Mouse (Mus musculus) left cerebral cortex, postnatal 36 days (tissue): Measurements from ENCODE around the gene Rhov. TPM values are rescaled to one million over a fixed set of nuclear protein-coding genes. Genes with fewer than 3 reads are reported as not detected.

Experiments used
- DNase-seq, 2 experiments: peaks; one replicate each; pipeline ENCODE4 v3.0.0; 2021 to 2022; ENCODE audit warnings: low spot score in 2 of 2, mixed read lengths in 1 of 2
- intact Hi-C: fragments of 180-260 bp; cut with DNase I; formaldehyde crosslinking; loops from one replicate; pipeline ENCODE4 v1.15.1; 2025
- total RNA-seq, 2 experiments: library from RNA; stranded (reverse); gene quantifications; 2 replicates each; pipeline ENCODE4 v1.2.3; 2021

The Rhov gene
- total RNA-seq: 10 to 100 TPM in 1 of 2 experiments, 1 to 10 TPM in 1; 7.9 to 10.9 TPM

GRCm38 (mm10) chr2:119270643-119271331, at the start of gene Rhov:
Gene Rhov (minus strand): TSS chr2:119271272.
- DNase-seq: peak; percentile 62 to 76
- intact Hi-C loops: no loop called here

- no peak for DNase-seq
These were observed 49.5 kb upstream of the Rhov start for GRCm38 (mm10) chr2:119320571-119320970.

GRCm38 (mm10) chr2:119318043-119318710, 47.1 kb upstream of the Rhov start:
- no peak for DNase-seq
- intact Hi-C loops: no loop called here

More at GRCm38 (mm10) chr2:119320571-119320970, 49.5 kb upstream of the Rhov start:
- intact Hi-C loops: no loop called here

- DNase-seq: no peak
- intact Hi-C loops: no loop called here
These were observed 43.8 kb upstream of the Rhov start for GRCm38 (mm10) chr2:119314742-119315310.

GRCm38 (mm10) chr2:119313780-119314479, 42.9 kb upstream of the Rhov start:
- intact Hi-C loops: no loop called here
- no peak for DNase-seq

GRCm38 (mm10) chr2:119312380-119312958, 41.4 kb upstream of the Rhov start:
- DNase-seq: no peak
- intact Hi-C loops: no loop called here

- DNase-seq: no peak
- intact Hi-C loops: no loop called here
These were observed 40.5 kb upstream of the Rhov start for GRCm38 (mm10) chr2:119311544-119311943.

- intact Hi-C loops: loop anchor here (5.0 kb wide), 1 partner anchor 32 kb away; no protein-coding TSS in a partner anchor
- no peak for DNase-seq
These were observed 33.7 kb upstream of the Rhov start for GRCm38 (mm10) chr2:119304798-119305208.

GRCm38 (mm10) chr2:119304391-119304790, 33.3 kb upstream of the Rhov start:
- intact Hi-C loops: loop anchor here (5.0 kb wide), 1 partner anchor 33 kb away; no protein-coding TSS in a partner anchor
- no peak for DNase-seq

GRCm38 (mm10) chr2:119302876-119303275, 31.8 kb upstream of the Rhov start:
- DNase-seq: no peak
- intact Hi-C loops: loop anchor here (5.0 kb wide), 1 partner anchor 34 kb away; no protein-coding TSS in a partner anchor

GRCm38 (mm10) chr2:119300819-119301493, 29.9 kb upstream of the Rhov start:
- intact Hi-C loops: loop anchor here (2.0 to 5.0 kb wide), 2 partner anchors 36 to 110 kb away; no protein-coding TSS in a partner anchor
- no peak for DNase-seq

- intact Hi-C loops: loop anchor here (2.0 to 10.0 kb wide), 4 partner anchors 37 to 215 kb away; no protein-coding TSS in a partner anchor
- no peak for DNase-seq
These were observed 29.1 kb upstream of the Rhov start for GRCm38 (mm10) chr2:119299981-119300818.

GRCm38 (mm10) chr2:119298839-119299238, 27.8 kb upstream of the Rhov start:
- intact Hi-C loops: loop anchor here (5.0 to 10.0 kb wide), 2 partner anchors 138 to 216 kb away; no protein-coding TSS in a partner anchor
- no peak for DNase-seq

GRCm38 (mm10) chr2:119298330-119298729, 27.3 kb upstream of the Rhov start:
- peak in 1 of 2 experiments; percentile 49 for DNase-seq
- intact Hi-C loops: loop anchor here (5.0 to 10.0 kb wide), 2 partner anchors 139 to 216 kb away; no protein-coding TSS in a partner anchor

- intact Hi-C loops: loop anchor here (5.0 to 10.0 kb wide), 2 partner anchors 140 to 217 kb away; no protein-coding TSS in a partner anchor
- DNase-seq: no peak
These were observed 26.4 kb upstream of the Rhov start for GRCm38 (mm10) chr2:119297506-119297905.

- DNase-seq: no peak
- intact Hi-C loops: loop anchor here (5.0 to 10.0 kb wide), 2 partner anchors 141 to 218 kb away; no protein-coding TSS in a partner anchor
These were observed 25.7 kb upstream of the Rhov start for GRCm38 (mm10) chr2:119296756-119297155.

- intact Hi-C loops: loop anchor here (10.0 kb wide), 1 partner anchor 220 kb away; no protein-coding TSS in a partner anchor
- no peak for DNase-seq
These were observed 23.3 kb upstream of the Rhov start for GRCm38 (mm10) chr2:119294411-119294810.
